Mouse (Mus musculus): Measurements from ENCODE around the gene Sdad1.
"Not testable (repeated sequence)": the region's sequence is repeated elsewhere in the genome, so short reads cannot be mapped to it uniquely, and the experiment has no call there.

DNA sequence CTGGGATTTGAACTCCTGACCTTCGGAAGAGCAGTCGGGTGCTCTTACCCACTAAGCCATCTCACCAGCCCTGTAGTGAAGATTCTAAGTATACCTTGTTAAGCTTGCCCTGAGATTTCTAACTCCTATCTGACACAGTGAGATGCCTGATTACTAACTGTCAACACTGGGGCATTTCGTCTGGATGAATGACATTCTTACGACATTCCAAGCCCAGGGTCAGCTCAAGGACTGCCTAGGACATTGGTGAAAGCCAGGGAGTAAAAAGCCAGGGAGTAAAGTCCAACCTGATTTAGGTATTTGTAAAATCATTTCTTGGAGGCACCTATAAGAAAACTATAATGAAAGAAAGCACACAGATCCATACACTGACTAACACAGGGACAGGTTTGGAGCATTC is 42.4 kb upstream of the Sdad1 start:
- not testable (repeated sequence) for TF ChIP-seq CTCF, EP300 (IDR thresholded peaks at IDR 0.05)
